Mouse (Mus musculus) forebrain, embryonic 13.5 days (tissue): ENCODE data around the gene Cd160. TPM values are rescaled to one million over a fixed set of nuclear protein-coding genes. Genes with fewer than 3 reads are reported as not detected.

ENCODE experiments used
- polyA plus RNA-seq: library from polyadenylated mRNA; unstranded; fragments of >200 nt; fragmentation: Nextera tagmentation; extraction: Ambion mirVana; gene quantifications from 2 replicates; pipeline ENCODE4 v1.2.1, GENCODE M21; 2015

Gene Cd160
- polyA plus RNA-seq, 1 experiment from 2014 or later: 0.09 TPM

Other genes starting within 250 kb of the Cd160 start
- gene Polr3gl, start 235.2 kb downstream of the Cd160 start, polyA plus RNA-seq: 37.5 and 40.2 TPM in 2 replicates
- 6.6 and 6.7 TPM in 2 replicates for gene Ankrd34a, start 232.7 kb downstream of the Cd160 start, polyA plus RNA-seq
- 6.9 and 7.2 TPM in 2 replicates for gene Lix1l, start 228.2 kb downstream of the Cd160 start, polyA plus RNA-seq
- gene Rbm8a, start 199.4 kb downstream of the Cd160 start, polyA plus RNA-seq: 161 and 168 TPM in 2 replicates
- 48.2 and 54.0 TPM in 2 replicates for gene Pex11b, start 194.0 kb downstream of the Cd160 start, polyA plus RNA-seq
- gene Gm42957, start 193.9 kb downstream of the Cd160 start, polyA plus RNA-seq: 0.06 and 0.10 TPM in 2 replicates
- 0.40 and 0.57 TPM in 2 replicates for gene Itga10, start 183.8 kb downstream of the Cd160 start, polyA plus RNA-seq
- 0.57 and 2.3 TPM in 2 replicates for gene Ankrd35, start 159.2 kb downstream of the Cd160 start, polyA plus RNA-seq
- 28.8 and 31.0 TPM in 2 replicates for gene Pias3, start 133.0 kb downstream of the Cd160 start, polyA plus RNA-seq
- gene Nudt17, start 120.8 kb downstream of the Cd160 start, polyA plus RNA-seq: 6.4 and 7.2 TPM in 2 replicates
- gene Polr3c, start 101.7 kb downstream of the Cd160 start, polyA plus RNA-seq: 41.1 and 42.0 TPM in 2 replicates
- gene Rnf115, start 101.7 kb downstream of the Cd160 start, polyA plus RNA-seq: 68.6 and 71.7 TPM in 2 replicates
- 0.15 TPM in 1 of 2 replicates, not detected in the other for gene Pdzk1, start 67 bp downstream of the Cd160 start, polyA plus RNA-seq
- 2.3 and 3.0 TPM in 2 replicates for gene Gja5, start 75.3 kb upstream of the Cd160 start, polyA plus RNA-seq
- 37.4 and 38.9 TPM in 2 replicates for gene Gpr89, start 76.0 kb upstream of the Cd160 start, polyA plus RNA-seq
- 0.03 TPM in 1 of 2 replicates, not detected in the other for gene Gja8, start 96.7 kb upstream of the Cd160 start, polyA plus RNA-seq